In the genomic region with DNA sequence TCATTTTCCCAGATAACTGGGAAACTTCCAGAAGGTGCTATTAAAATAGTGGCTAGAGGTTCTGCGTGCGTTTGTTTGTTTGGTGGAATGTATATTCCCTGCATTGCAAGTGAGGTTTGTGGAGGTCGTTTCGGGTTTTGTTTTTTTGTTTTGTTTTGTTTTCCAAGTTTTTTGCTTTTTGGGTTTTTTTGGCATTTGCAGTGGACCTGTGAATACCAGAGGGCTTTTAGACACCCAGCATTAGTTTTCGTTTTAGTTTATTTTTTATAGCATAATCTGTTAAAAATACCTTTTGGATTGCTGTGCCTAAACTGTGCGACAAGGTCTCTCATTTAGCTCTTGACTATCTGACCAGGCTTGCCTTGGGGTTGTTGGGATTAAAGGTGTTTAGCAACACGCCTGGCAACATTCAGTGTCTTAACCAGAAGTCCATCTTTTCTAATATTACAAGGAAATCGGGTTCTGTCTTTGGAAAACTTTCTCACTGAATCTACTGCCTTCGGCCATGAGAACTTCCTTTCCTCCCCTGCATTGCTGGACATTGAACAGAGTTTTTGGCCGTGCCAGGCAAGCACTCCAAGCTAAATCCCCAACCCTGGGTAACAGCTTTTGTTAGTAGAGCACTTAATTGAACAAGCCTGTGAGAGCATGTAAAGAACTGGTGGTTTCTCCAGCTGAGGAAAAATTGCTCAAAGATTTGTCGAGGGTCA, we compare ENCODE assay signal across 8 mouse cellular contexts. TPM values are rescaled to one million over a fixed set of nuclear protein-coding genes. Genes with fewer than 3 reads are reported as not detected.
DNase-seq lines count a peak whose midpoint lies in the region; ATAC-seq and TF ChIP-seq lines count a peak whose summit lies in the region.

No protein-coding gene starts in this region.

- no peak for ATAC-seq in embryonic facial prominence, embryonic 13.5 days (ENCODE audit: insufficient number of reproducible peaks, insufficient read depth, low FRiP score, low TSS enrichment, low read depth)
- ATAC-seq in intestine, postnatal 0 days, result no peak
- no peak for ATAC-seq in neural tube, embryonic 12.5 days (ENCODE audit: low FRiP score, low read depth)

- H3K27me3 ChIP-seq in embryonic facial prominence, embryonic 13.5 days, result no peaks in the 10 kb centered on the region
- H3K27me3 ChIP-seq in intestine, postnatal 0 days (replicated peaks; ENCODE audit: control insufficient read depth, insufficient read depth, low read length), result no peaks in the 10 kb centered on the region
- H3K27me3 ChIP-seq in neural tube, embryonic 12.5 days (replicated peaks), result peaks cover 6% of the 10 kb centered on the region; the same call in 1 of the 2 replicates

- no peak for TF ChIP-seq CTCF in layer of hippocampus, adult 2 months (conservative IDR thresholded peaks at IDR 0.05)
- no peak for TF ChIP-seq CTCF in intestine, postnatal 0 days (IDR thresholded peaks at IDR 0.05; ENCODE audit: low read depth)

- H3K36me3 ChIP-seq in embryonic facial prominence, embryonic 13.5 days, result no peaks in the 10 kb centered on the region
- no peaks in the 10 kb centered on the region for H3K36me3 ChIP-seq in intestine, postnatal 0 days (ENCODE audit: control insufficient read depth, insufficient read depth)
- H3K36me3 ChIP-seq in neural tube, embryonic 12.5 days, result no peaks in the 10 kb centered on the region

- 6% methylated on average over 11 of the region's 11 CpGs for WGBS in embryonic facial prominence, embryonic 13.5 days
- WGBS in intestine, postnatal 0 days, result 7% methylated on average over 11 of the region's 11 CpGs
- WGBS in neural tube, embryonic 12.5 days, result 20% methylated on average over 11 of the region's 11 CpGs

- H3K27ac ChIP-seq in layer of hippocampus, adult 2 months, result peak overlapping the region; percentile 98; the same call in 1 of the 2 replicates
- peak overlapping the region; percentile 98 for H3K27ac ChIP-seq in embryonic facial prominence, embryonic 13.5 days
- 0 out of 2 replicates have a peak overlapping the region, but pooled peaks have one; percentile 11 for H3K27ac ChIP-seq in intestine, postnatal 0 days (ENCODE audit: low read depth, low read length)
- no peak overlapping the region for H3K27ac ChIP-seq in neural tube, embryonic 12.5 days

- peak overlapping the region; percentile 99 for H3K9ac ChIP-seq in embryonic facial prominence, embryonic 13.5 days
- peak overlapping the region; percentile 78; the same call in 1 of the 2 replicates for H3K9ac ChIP-seq in intestine, postnatal 0 days (ENCODE audit: low read depth, low read length)
- H3K9ac ChIP-seq in neural tube, embryonic 12.5 days, result peak overlapping the region; percentile 84

- peaks cover 13% of the 10 kb centered on the region for H3K4me1 ChIP-seq in embryonic facial prominence, embryonic 13.5 days
- no peaks in the 10 kb centered on the region for H3K4me1 ChIP-seq in intestine, postnatal 0 days (replicated peaks; ENCODE audit: control insufficient read depth, insufficient read depth, low read length)
- peaks cover 20% of the 10 kb centered on the region for H3K4me1 ChIP-seq in neural tube, embryonic 12.5 days

- peak overlapping the region; percentile 84 for H3K4me3 ChIP-seq in layer of hippocampus, adult 2 months
- peak overlapping the region; percentile 95 for H3K4me3 ChIP-seq in embryonic facial prominence, embryonic 13.5 days
- H3K4me3 ChIP-seq in intestine, postnatal 0 days (ENCODE audit: low read depth, low read length), result peak overlapping the region; percentile 79
- peak overlapping the region; percentile 88 for H3K4me3 ChIP-seq in neural tube, embryonic 12.5 days

- peak overlapping the region; percentile 88 for H3K4me2 ChIP-seq in embryonic facial prominence, embryonic 13.5 days
- H3K4me2 ChIP-seq in intestine, postnatal 0 days (replicated peaks; ENCODE audit: low read depth), result peak overlapping the region; percentile 75
- H3K4me2 ChIP-seq in neural tube, embryonic 12.5 days (replicated peaks), result peak overlapping the region; percentile 83

- H3K9me3 ChIP-seq in embryonic facial prominence, embryonic 13.5 days, result no peaks in the 10 kb centered on the region
- no peaks in the 10 kb centered on the region for H3K9me3 ChIP-seq in intestine, postnatal 0 days (ENCODE audit: control insufficient read depth)
- H3K9me3 ChIP-seq in neural tube, embryonic 12.5 days, result no peaks in the 10 kb centered on the region

- no peak for DNase-seq in layer of hippocampus, adult 2 months (ENCODE audit: low spot score in 2 of 2)
- no peak for DNase-seq in layer of hippocampus, adult 18-20 months (ENCODE audit: low spot score in 2 of 2)
- DNase-seq in spleen, adult 18-20 months, result no peak
- DNase-seq in T-cell, adult 2 months (ENCODE audit: low spot score), result no peak
- DNase-seq in cerebellum, adult 9-11 months, result no peak

RNA-seq across cellular contexts. Expression of gene Eif4b, which starts 1.5 kb away (rescaled TPM):
- 100 to 1,000 TPM; 196 to 199 TPM for total RNA-seq in layer of hippocampus, adult 2 months (2021)
- 100 to 1,000 TPM; 197 to 203 TPM for total RNA-seq in layer of hippocampus, adult 18-20 months (2021)
- polyA plus RNA-seq in embryonic facial prominence, embryonic 13.5 days (2015; fragmentation: Nextera tagmentation; extraction: Ambion mirVana), result 120 and 129 TPM in 2 replicates
- polyA plus RNA-seq in intestine, postnatal 0 days (2015; fragmentation: Nextera tagmentation; extraction: Ambion mirVana), result 47.8 and 53.0 TPM in 2 replicates
- 89.2 and 92.3 TPM in 2 replicates for polyA plus RNA-seq in neural tube, embryonic 12.5 days (2016; fragmentation: Nextera tagmentation; extraction: Ambion mirVana)

RNA-seq across cellular contexts. Expression of gene Tns2, which starts 25.2 kb away (rescaled TPM):
- 10 to 100 TPM; 18.4 to 25.0 TPM for total RNA-seq in layer of hippocampus, adult 2 months (2021)
- 10 to 100 TPM; 13.8 to 18.2 TPM for total RNA-seq in layer of hippocampus, adult 18-20 months (2021)
- 40.1 and 49.3 TPM in 2 replicates for polyA plus RNA-seq in embryonic facial prominence, embryonic 13.5 days (2015; fragmentation: Nextera tagmentation; extraction: Ambion mirVana)
- polyA plus RNA-seq in intestine, postnatal 0 days (2015; fragmentation: Nextera tagmentation; extraction: Ambion mirVana), result 11.7 and 15.0 TPM in 2 replicates
- polyA plus RNA-seq in neural tube, embryonic 12.5 days (2016; fragmentation: Nextera tagmentation; extraction: Ambion mirVana), result 13.0 and 13.5 TPM in 2 replicates

RNA-seq across cellular contexts. Expression of gene Krt18, which starts 47.1 kb away (rescaled TPM):
- total RNA-seq in layer of hippocampus, adult 2 months (2021), result under 1 TPM; 0.32 to 0.67 TPM
- under 1 TPM; 0.23 to 0.64 TPM for total RNA-seq in layer of hippocampus, adult 18-20 months (2021)
- 36.0 and 58.9 TPM in 2 replicates for polyA plus RNA-seq in embryonic facial prominence, embryonic 13.5 days (2015; fragmentation: Nextera tagmentation; extraction: Ambion mirVana)
- 364 and 368 TPM in 2 replicates for polyA plus RNA-seq in intestine, postnatal 0 days (2015; fragmentation: Nextera tagmentation; extraction: Ambion mirVana)
- polyA plus RNA-seq in neural tube, embryonic 12.5 days (2016; fragmentation: Nextera tagmentation; extraction: Ambion mirVana), result 4.1 and 4.2 TPM in 2 replicates
